ENCODE assay signal across 12 mouse cellular contexts in the genomic region with DNA sequence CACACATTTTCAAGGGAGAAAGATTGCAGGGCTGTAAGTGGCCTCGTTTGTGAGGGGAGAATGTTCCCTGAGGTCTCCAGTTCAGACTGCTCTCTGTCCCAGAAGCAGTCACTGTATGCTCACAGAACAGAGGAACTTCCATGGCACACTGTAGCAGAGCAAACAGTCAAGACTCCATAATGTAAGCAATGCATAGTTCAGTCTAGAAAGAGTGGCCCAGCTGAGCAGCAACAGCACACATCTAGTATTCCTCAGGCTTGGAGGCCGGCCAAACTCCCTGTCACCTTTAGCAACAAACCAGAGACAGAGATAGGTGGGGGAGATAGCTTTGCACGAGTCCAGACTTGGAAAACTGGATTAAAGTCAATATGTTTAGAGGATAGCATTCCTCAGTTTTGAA. TPM values are rescaled to one million over a fixed set of nuclear protein-coding genes. Genes with fewer than 3 reads are reported as not detected.
DNase-seq lines count a peak whose midpoint lies in the region; ATAC-seq and TF ChIP-seq lines count a peak whose summit lies in the region.
"Had no signal": no experiment of that assay in that cellular context is flagged by ENCODE, and none has a peak within 500 bp of the region (broad histone marks: within the 10 kb centered on the region; RNA-seq: fewer than 3 reads in every experiment).

No protein-coding gene starts in this region.

- H3K4me3 ChIP-seq in heart, embryonic 13.5 days, result no peak overlapping the region
- H3K4me3 ChIP-seq in heart, embryonic 10.5 days, result no peak overlapping the region
- H3K4me3 ChIP-seq in lung, embryonic 14.5 days (ENCODE audit: low read depth, low read length), result no peak overlapping the region
- no peak overlapping the region for H3K4me3 ChIP-seq in liver, embryonic 16.5 days (ENCODE audit: low read depth, low read length)
- H3K4me3 ChIP-seq: megakaryocyte, embryonic 14.5 days; myocyte had no signal

- H3K27ac ChIP-seq in heart, embryonic 13.5 days (replicated peaks), result peak overlapping the region; percentile 78
- H3K27ac ChIP-seq in heart, embryonic 10.5 days, result no peak overlapping the region
- peak overlapping the region; percentile 48; the same call in 1 of the 2 replicates for H3K27ac ChIP-seq in lung, embryonic 14.5 days (ENCODE audit: low read depth)
- H3K27ac ChIP-seq in liver, embryonic 16.5 days (ENCODE audit: low read length), result peak overlapping the region; percentile 9; the same call in 1 of the 2 replicates

- TF ChIP-seq POLR2A in brain, embryonic 14.5 days (IDR thresholded peaks at IDR 0.05; ENCODE audit: borderline replicate concordance, extremely low read depth, insufficient read depth, insufficient read length, poor library complexity, severe bottlenecking), result no peak

- peaks cover 4% of the 10 kb centered on the region; the same call in 1 of the 2 replicates for H3K27me3 ChIP-seq in heart, embryonic 13.5 days (replicated peaks)
- 0 out of 2 replicates have a peak, but pooled peaks cover 8% of the 10 kb centered on the region for H3K27me3 ChIP-seq in heart, embryonic 10.5 days (ENCODE audit: insufficient read depth, poor library complexity, severe bottlenecking)
- no peaks in the 10 kb centered on the region for H3K27me3 ChIP-seq in lung, embryonic 14.5 days (ENCODE audit: insufficient read depth, low read length)
- H3K27me3 ChIP-seq in liver, embryonic 16.5 days (ENCODE audit: control insufficient read depth, insufficient read depth, low read depth, low read length), result no peaks in the 10 kb centered on the region

- H3K4me1 ChIP-seq in heart, embryonic 13.5 days, result peaks cover 15% of the 10 kb centered on the region
- peaks cover 6% of the 10 kb centered on the region for H3K4me1 ChIP-seq in heart, embryonic 10.5 days
- no peaks in the 10 kb centered on the region for H3K4me1 ChIP-seq in lung, embryonic 14.5 days (ENCODE audit: insufficient read depth)
- no peaks in the 10 kb centered on the region for H3K4me1 ChIP-seq in liver, embryonic 16.5 days (ENCODE audit: control insufficient read depth, low read depth, low read length)
- H3K4me1 ChIP-seq: megakaryocyte, embryonic 14.5 days had no signal

- H3K9me3 ChIP-seq in heart, embryonic 13.5 days, result no peaks in the 10 kb centered on the region
- H3K9me3 ChIP-seq in heart, embryonic 10.5 days, result no peaks in the 10 kb centered on the region
- no peaks in the 10 kb centered on the region for H3K9me3 ChIP-seq in lung, embryonic 14.5 days (ENCODE audit: low read depth, low read length)
- no peaks in the 10 kb centered on the region for H3K9me3 ChIP-seq in liver, embryonic 16.5 days (replicated peaks; ENCODE audit: control insufficient read depth, low read length)
- H3K9me3 ChIP-seq: megakaryocyte, embryonic 14.5 days had no signal

- 0 out of 2 replicates have a peak overlapping the region, but pooled peaks have one; percentile 2 for H3K4me2 ChIP-seq in heart, embryonic 13.5 days
- H3K4me2 ChIP-seq in lung, embryonic 14.5 days, result no peak overlapping the region
- no peak overlapping the region for H3K4me2 ChIP-seq in liver, embryonic 16.5 days (ENCODE audit: low read depth, low read length)

- ATAC-seq in heart, embryonic 13.5 days (ENCODE audit: extremely low read depth, insufficient number of reproducible peaks, low FRiP score, low TSS enrichment), result no peak
- peak; percentile 74 for ATAC-seq in lung, embryonic 14.5 days (ENCODE audit: insufficient read depth)
- ATAC-seq in liver, embryonic 16.5 days (ENCODE audit: low read depth), result peak; percentile 84
- ATAC-seq: CD4-positive, CD25-positive, alpha-beta regulatory T cell, adult 4 months had no signal

- peak overlapping the region; percentile 37; the same call in 1 of the 2 replicates for H3K9ac ChIP-seq in heart, embryonic 13.5 days
- no peak overlapping the region for H3K9ac ChIP-seq in lung, embryonic 14.5 days
- H3K9ac ChIP-seq in liver, embryonic 16.5 days (ENCODE audit: low read depth, low read length), result no peak overlapping the region

- no peaks in the 10 kb centered on the region for H3K36me3 ChIP-seq in heart, embryonic 13.5 days
- H3K36me3 ChIP-seq in heart, embryonic 10.5 days, result no peaks in the 10 kb centered on the region
- H3K36me3 ChIP-seq in lung, embryonic 14.5 days (ENCODE audit: insufficient read depth), result no peaks in the 10 kb centered on the region
- H3K36me3 ChIP-seq in liver, embryonic 16.5 days (ENCODE audit: control insufficient read depth, insufficient read depth), result no peaks in the 10 kb centered on the region

- TF ChIP-seq CTCF in lung, embryonic 14.5 days (IDR thresholded peaks at IDR 0.05; ENCODE audit: low read depth), result no peak
- no peak for TF ChIP-seq CTCF in brain, embryonic 14.5 days (IDR thresholded peaks at IDR 0.05; ENCODE audit: borderline replicate concordance, extremely low read depth, insufficient read depth, insufficient read length)

- DNase-seq in heart, embryonic 10.5 days (ENCODE audit: low spot score), result no peak
- DNase-seq in lung, embryonic 14.5 days, result peak; percentile 64
- DNase-seq in lung, postnatal 25 days (ENCODE audit: low spot score), result no peak
- DNase-seq in brain, embryonic 14.5 days (ENCODE audit: low read depth), result peak; percentile 5
- no peak for DNase-seq in cerebellum, adult 18-20 months
- DNase-seq in layer of hippocampus, adult 8-10 months (ENCODE audit: low spot score in 2 of 2), result no peak
- DNase-seq: cerebellum, postnatal 25 days had no signal

- WGBS in heart, embryonic 13.5 days, result 12% methylated on average over 3 of the region's 3 CpGs
- WGBS in heart, embryonic 10.5 days, result 22% methylated on average over 3 of the region's 3 CpGs
- 7% methylated on average over 3 of the region's 3 CpGs for WGBS in lung, embryonic 14.5 days
- 26% methylated on average over 3 of the region's 3 CpGs for WGBS in liver, embryonic 16.5 days (ENCODE audit: insufficient replicate concordance)

RNA-seq across cellular contexts. Expression of a gene that starts 6.4 kb away (rescaled TPM):
- polyA plus RNA-seq in heart, embryonic 13.5 days (2015; fragmentation: Nextera tagmentation; extraction: Ambion mirVana), result 40.6 and 43.9 TPM in 2 replicates
- polyA plus RNA-seq in heart, embryonic 10.5 days (2016; fragmentation: Nextera tagmentation; extraction: Ambion mirVana), result 47.2 and 55.4 TPM in 2 replicates
- polyA plus RNA-seq in lung, embryonic 14.5 days (2014; fragmentation: Nextera tagmentation; extraction: Ambion mirVana), result 67.0 and 70.7 TPM in 2 replicates
- 109 and 116 TPM in 2 replicates for polyA plus RNA-seq in brain, embryonic 14.5 days (2012; rRNA removed)
- 11.2 and 12.8 TPM in 2 replicates for polyA plus RNA-seq in liver, embryonic 16.5 days (2015; fragmentation: Nextera tagmentation; extraction: Ambion mirVana)
- total RNA-seq in layer of hippocampus, adult 8-10 months (2022), result 100 to 1,000 TPM in 2 of 4 experiments, 10 to 100 TPM in 2; 95.8 to 105 (median 101) TPM

RNA-seq across cellular contexts. Expression of a gene that starts 20.3 kb away (rescaled TPM):
- polyA plus RNA-seq in heart, embryonic 13.5 days (2015; fragmentation: Nextera tagmentation; extraction: Ambion mirVana), result 32.0 and 33.3 TPM in 2 replicates
- 45.4 and 48.0 TPM in 2 replicates for polyA plus RNA-seq in heart, embryonic 10.5 days (2016; fragmentation: Nextera tagmentation; extraction: Ambion mirVana)
- 40.8 and 46.0 TPM in 2 replicates for polyA plus RNA-seq in lung, embryonic 14.5 days (2014; fragmentation: Nextera tagmentation; extraction: Ambion mirVana)
- polyA plus RNA-seq in brain, embryonic 14.5 days (2012; rRNA removed), result 65.0 and 87.3 TPM in 2 replicates
- 16.0 and 19.2 TPM in 2 replicates for polyA plus RNA-seq in liver, embryonic 16.5 days (2015; fragmentation: Nextera tagmentation; extraction: Ambion mirVana)
- 10 to 100 TPM; 72.6 to 84.6 (median 78.3) TPM for total RNA-seq in layer of hippocampus, adult 8-10 months (2022)

RNA-seq across cellular contexts. Expression of a gene that starts 44.1 kb away (rescaled TPM):
- 7.0 and 8.2 TPM in 2 replicates for polyA plus RNA-seq in heart, embryonic 13.5 days (2015; fragmentation: Nextera tagmentation; extraction: Ambion mirVana)
- 7.0 and 12.9 TPM in 2 replicates for polyA plus RNA-seq in heart, embryonic 10.5 days (2016; fragmentation: Nextera tagmentation; extraction: Ambion mirVana)
- polyA plus RNA-seq in lung, embryonic 14.5 days (2014; fragmentation: Nextera tagmentation; extraction: Ambion mirVana), result 32.7 and 36.3 TPM in 2 replicates
- polyA plus RNA-seq in brain, embryonic 14.5 days (2012; rRNA removed), result 11.8 and 15.5 TPM in 2 replicates
- 0.67 TPM in 2 replicates for polyA plus RNA-seq in liver, embryonic 16.5 days (2015; fragmentation: Nextera tagmentation; extraction: Ambion mirVana)
- 1 to 10 TPM; 1.9 to 4.7 (median 3.0) TPM for total RNA-seq in layer of hippocampus, adult 8-10 months (2022)
- polyA plus RNA-seq: CD4-positive, CD25-positive, alpha-beta regulatory T cell, adult 4 months had no signal

Comparison
In these comparisons a context has a peak if more than half of its experiments do, and no peak if none do; other contexts are left out.
1. DNase-seq: peak in lung, embryonic 14.5 days (single experiment) and brain, embryonic 14.5 days (single experiment); none in heart, embryonic 10.5 days (single experiment), lung, postnatal 25 days (single experiment), cerebellum, adult 18-20 months (0 of 2) and layer of hippocampus, adult 8-10 months (0 of 2).